Mouse (Mus musculus): ENCODE results near the gene Mettl8. TPM values are rescaled to one million over a fixed set of nuclear protein-coding genes. Genes with fewer than 3 reads are reported as not detected.
A peak's percentile ranks its signal among the peaks of the same experiment; 100 is the strongest.

The Mettl8 gene
- polyA plus RNA-seq, 1 experiment from 2014 or later, result 18.1 TPM

- Histone ChIP-seq H3K36me3 (replicated peaks) (no peaks in the 10 kb centered on the region), H3K4me2 (no peak overlapping the region), H3K9ac (no peak overlapping the region), H3K27ac (no peak overlapping the region), H3K4me3 (replicated peaks) (no peak overlapping the region), H3K9me3 (no peaks in the 10 kb centered on the region), H3K4me1 (no peaks in the 10 kb centered on the region), H3K27me3 (no peaks in the 10 kb centered on the region)
- WGBS, result 85% methylated on average over 2 of the region's 2 CpGs
- ATAC-seq (ENCODE audit: low FRiP score), result no peak
These were observed 56.6 kb downstream of the Mettl8 start for GRCm38 (mm10) chr2:70998771-70999170.

DNA sequence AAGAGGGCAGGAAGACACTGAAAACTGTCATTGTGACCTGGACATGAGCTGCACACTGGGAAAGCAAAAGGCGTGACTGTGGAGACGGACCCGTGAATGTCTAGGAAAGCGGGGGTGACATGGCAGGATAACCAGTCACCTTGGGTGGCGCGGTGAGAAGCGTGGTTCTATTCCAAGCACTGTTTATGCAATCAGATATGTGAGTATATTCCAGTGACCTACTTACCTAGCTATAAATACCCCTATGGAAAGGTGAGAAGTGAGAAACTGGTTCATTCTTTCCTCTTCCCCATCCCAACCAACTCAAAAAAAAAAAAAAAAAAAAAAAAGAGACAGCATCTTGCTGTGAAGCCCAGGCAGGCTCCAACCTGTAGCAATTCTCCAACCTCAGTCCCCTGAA lies 58.9 kb downstream of the Mettl8 start:
- H3K4me2 ChIP-seq, result no peak overlapping the region
- H3K4me3 ChIP-seq (replicated peaks), result no peak overlapping the region
- no peaks in the 10 kb centered on the region for H3K36me3 ChIP-seq (replicated peaks)
- H3K27me3 ChIP-seq, result no peaks in the 10 kb centered on the region
- H3K9me3 ChIP-seq, result no peaks in the 10 kb centered on the region
- no peak overlapping the region for H3K9ac ChIP-seq
- H3K27ac ChIP-seq, result no peak overlapping the region
- H3K4me1 ChIP-seq, result no peaks in the 10 kb centered on the region
- 90% methylated on average over 7 of the region's 7 CpGs for WGBS
- no peak for ATAC-seq (ENCODE audit: low FRiP score)

DNA sequence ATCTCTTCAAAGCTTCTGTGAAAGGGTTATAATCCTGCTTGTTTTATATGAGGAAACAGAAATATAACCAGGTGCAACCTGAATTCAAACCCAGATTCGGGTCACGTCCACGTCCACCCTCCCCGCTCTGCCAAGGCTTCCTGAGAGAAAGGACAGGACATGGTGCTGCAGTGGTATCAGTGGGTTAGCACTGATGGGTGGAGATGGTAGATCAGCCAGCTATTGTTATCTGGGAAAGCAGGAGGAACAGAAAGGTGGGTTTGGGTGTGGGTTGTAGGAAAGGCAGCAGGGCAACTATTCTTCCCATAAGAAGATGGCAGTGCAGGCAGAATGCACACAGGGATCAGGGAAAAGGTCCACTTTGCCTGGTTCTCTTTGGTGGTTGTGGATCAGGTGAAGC lies 59.5 kb downstream of the Mettl8 start:
- 98% methylated on average over 4 of the region's 4 CpGs for WGBS
- Histone ChIP-seq H3K4me3 (replicated peaks) (no peak overlapping the region), H3K36me3 (replicated peaks) (no peaks in the 10 kb centered on the region)

GRCm38 (mm10) chr2:70993740-70994139 lies 61.6 kb downstream of the Mettl8 start:
- WGBS, result 88% methylated on average over 3 of the region's 3 CpGs
- Histone ChIP-seq H3K4me2 (no peak overlapping the region), H3K4me3 (replicated peaks) (no peak overlapping the region), H3K9me3 (no peaks in the 10 kb centered on the region), H3K9ac (no peak overlapping the region), H3K27me3 (no peaks in the 10 kb centered on the region), H3K36me3 (replicated peaks) (no peaks in the 10 kb centered on the region), H3K27ac (no peak overlapping the region), H3K4me1 (peaks cover 17% of the 10 kb centered on the region)
- ATAC-seq (ENCODE audit: low FRiP score), result no peak

More for the DNA sequence above, 59.5 kb downstream of the Mettl8 start:
- no peak overlapping the region for H3K27ac ChIP-seq
- no peak for ATAC-seq (ENCODE audit: low FRiP score)
- no peaks in the 10 kb centered on the region for H3K9me3 ChIP-seq
- no peaks in the 10 kb centered on the region for H3K27me3 ChIP-seq
- H3K4me1 ChIP-seq, result no peaks in the 10 kb centered on the region
- H3K9ac ChIP-seq, result no peak overlapping the region
- no peak overlapping the region for H3K4me2 ChIP-seq

DNA sequence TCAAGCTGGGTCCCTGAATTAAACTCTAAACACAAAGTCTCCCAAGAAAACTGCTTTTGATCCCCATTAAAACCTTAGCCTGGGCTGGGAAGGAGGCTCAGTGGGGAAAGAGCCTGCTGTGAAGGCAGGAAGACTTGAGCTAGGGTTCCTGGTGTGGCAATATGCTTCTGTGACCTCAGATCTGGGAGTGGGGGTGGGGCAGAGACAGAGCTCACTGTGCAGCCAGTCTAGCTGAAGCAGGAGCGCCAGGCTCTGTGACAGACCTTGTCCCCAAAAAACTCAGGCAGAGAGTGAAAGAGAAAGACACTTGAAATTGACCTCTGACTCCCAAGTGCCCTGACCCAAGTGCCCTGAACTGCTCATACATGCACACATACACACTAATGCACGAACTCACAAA lies 62.7 kb downstream of the Mettl8 start:
- no peak overlapping the region for H3K4me2 ChIP-seq
- H3K27me3 ChIP-seq, result no peaks in the 10 kb centered on the region
- WGBS, result 76% methylated on average over 2 of the region's 2 CpGs
- ATAC-seq (ENCODE audit: low FRiP score), result no peak
- H3K9ac ChIP-seq, result no peak overlapping the region
- H3K36me3 ChIP-seq (replicated peaks), result no peaks in the 10 kb centered on the region
- peaks cover 17% of the 10 kb centered on the region for H3K4me1 ChIP-seq
- no peaks in the 10 kb centered on the region for H3K9me3 ChIP-seq
- H3K27ac ChIP-seq, result no peak overlapping the region
- no peak overlapping the region for H3K4me3 ChIP-seq (replicated peaks)

GRCm38 (mm10) chr2:70990196-70990595 lies 65.2 kb downstream of the Mettl8 start:
- H3K36me3 ChIP-seq (replicated peaks), result no peaks in the 10 kb centered on the region
- no peak for ATAC-seq (ENCODE audit: low FRiP score)
- no peak overlapping the region for H3K4me2 ChIP-seq
- H3K27me3 ChIP-seq, result no peaks in the 10 kb centered on the region
- H3K4me3 ChIP-seq (replicated peaks), result no peak overlapping the region
- H3K27ac ChIP-seq, result peak overlapping the region; percentile 53
- H3K9me3 ChIP-seq, result no peaks in the 10 kb centered on the region
- H3K4me1 ChIP-seq, result peaks cover 17% of the 10 kb centered on the region
- 43% methylated on average over 4 of the region's 4 CpGs for WGBS
- no peak overlapping the region for H3K9ac ChIP-seq

DNA sequence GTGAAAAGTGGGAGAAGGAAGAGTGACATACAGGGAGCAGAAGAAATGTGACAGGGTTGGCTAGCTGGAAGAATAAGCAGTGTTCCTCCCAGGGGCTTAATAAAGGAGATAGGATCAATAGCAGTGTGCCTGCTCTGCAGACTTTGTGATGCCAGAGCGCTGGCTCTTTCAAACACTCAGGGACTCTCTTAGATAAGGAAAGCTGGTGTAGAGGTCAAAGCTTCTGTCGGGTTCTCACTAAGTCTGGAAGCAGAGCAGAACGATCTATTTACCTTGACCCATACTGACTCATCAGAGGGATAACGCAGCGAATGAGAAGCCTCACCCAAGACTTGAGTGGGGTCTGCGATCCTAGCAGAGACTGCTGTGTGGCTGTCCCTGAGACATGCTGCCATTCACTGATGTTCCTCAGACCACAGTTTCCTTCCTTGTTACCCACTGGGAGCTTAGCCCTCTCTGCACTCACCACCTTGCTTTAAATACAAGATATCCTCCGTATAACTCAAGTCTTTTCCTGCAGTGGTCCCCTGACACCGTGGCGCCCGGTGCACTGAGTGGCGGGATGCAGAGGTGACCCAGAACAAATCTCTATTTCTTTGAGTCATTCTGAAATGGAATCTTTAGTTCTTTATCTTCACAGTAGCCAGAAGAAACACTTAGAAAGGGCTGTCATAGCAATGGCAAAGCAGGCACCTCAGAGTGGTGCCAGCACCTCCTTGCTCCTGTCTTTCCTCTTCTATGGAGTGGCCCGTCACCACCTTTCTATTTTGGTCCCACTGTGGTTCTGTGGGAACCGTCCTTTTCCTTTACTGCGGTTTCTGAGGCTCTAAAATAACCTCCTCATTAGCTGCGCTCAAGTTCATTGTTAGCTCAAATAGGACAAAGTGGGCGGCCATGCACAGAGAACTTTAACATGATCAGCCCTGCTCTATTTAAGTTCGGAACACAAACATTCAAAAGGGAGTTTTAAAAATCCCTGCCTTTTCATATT lies 65.9 kb downstream of the Mettl8 start:
- peak overlapping the region; percentile 42 for H3K27ac ChIP-seq
- H3K4me2 ChIP-seq, result no peak overlapping the region
- H3K9me3 ChIP-seq, result no peaks in the 10 kb centered on the region
- H3K36me3 ChIP-seq (replicated peaks), result no peaks in the 10 kb centered on the region
- no peak for ATAC-seq (ENCODE audit: low FRiP score)
- peaks cover 17% of the 10 kb centered on the region for H3K4me1 ChIP-seq
- 46% methylated on average over 17 of the region's 17 CpGs for WGBS
- peak overlapping the region; percentile 29; the same call in 1 of the 2 replicates for H3K9ac ChIP-seq
- no peaks in the 10 kb centered on the region for H3K27me3 ChIP-seq
- no peak overlapping the region for H3K4me3 ChIP-seq (replicated peaks)

- Histone ChIP-seq H3K4me2 (no peak overlapping the region), H3K4me3 (replicated peaks) (no peak overlapping the region), H3K4me1 (no peaks in the 10 kb centered on the region), H3K27me3 (no peaks in the 10 kb centered on the region), H3K9me3 (0 out of 2 replicates have a peak, but pooled peaks cover 3% of the 10 kb centered on the region), H3K27ac (no peak overlapping the region), H3K36me3 (replicated peaks) (no peaks in the 10 kb centered on the region), H3K9ac (no peak overlapping the region)
- no peak for ATAC-seq (ENCODE audit: low FRiP score)
- 89% methylated on average over 5 of the region's 5 CpGs for WGBS
These were observed 77.1 kb downstream of the Mettl8 start for GRCm38 (mm10) chr2:70978271-70978670.

GRCm38 (mm10) chr2:70974769-70975168 lies 80.6 kb downstream of the Mettl8 start:
- H3K4me2 ChIP-seq, result no peak overlapping the region
- H3K4me3 ChIP-seq (replicated peaks), result no peak overlapping the region
- H3K9ac ChIP-seq, result no peak overlapping the region
- H3K9me3 ChIP-seq, result no peaks in the 10 kb centered on the region
- no peak for ATAC-seq (ENCODE audit: low FRiP score)
- 94% methylated on average over 6 of the region's 6 CpGs for WGBS
- H3K36me3 ChIP-seq (replicated peaks), result no peaks in the 10 kb centered on the region
- no peaks in the 10 kb centered on the region for H3K4me1 ChIP-seq
- H3K27me3 ChIP-seq, result no peaks in the 10 kb centered on the region
- no peak overlapping the region for H3K27ac ChIP-seq

- H3K27me3 ChIP-seq, result no peaks in the 10 kb centered on the region
- 55% methylated on average over 16 of the region's 16 CpGs for WGBS
- no peak overlapping the region for H3K9ac ChIP-seq
- no peaks in the 10 kb centered on the region for H3K4me1 ChIP-seq
- ATAC-seq (ENCODE audit: low FRiP score), result no peak
- no peak overlapping the region for H3K4me3 ChIP-seq (replicated peaks)
- H3K9me3 ChIP-seq, result no peaks in the 10 kb centered on the region
- H3K27ac ChIP-seq, result peak overlapping the region; percentile 46; the same call in 1 of the 2 replicates
- no peak overlapping the region for H3K4me2 ChIP-seq
- H3K36me3 ChIP-seq (replicated peaks), result no peaks in the 10 kb centered on the region
These were observed 82.4 kb downstream of the Mettl8 start for GRCm38 (mm10) chr2:70972795-70973518.

DNA sequence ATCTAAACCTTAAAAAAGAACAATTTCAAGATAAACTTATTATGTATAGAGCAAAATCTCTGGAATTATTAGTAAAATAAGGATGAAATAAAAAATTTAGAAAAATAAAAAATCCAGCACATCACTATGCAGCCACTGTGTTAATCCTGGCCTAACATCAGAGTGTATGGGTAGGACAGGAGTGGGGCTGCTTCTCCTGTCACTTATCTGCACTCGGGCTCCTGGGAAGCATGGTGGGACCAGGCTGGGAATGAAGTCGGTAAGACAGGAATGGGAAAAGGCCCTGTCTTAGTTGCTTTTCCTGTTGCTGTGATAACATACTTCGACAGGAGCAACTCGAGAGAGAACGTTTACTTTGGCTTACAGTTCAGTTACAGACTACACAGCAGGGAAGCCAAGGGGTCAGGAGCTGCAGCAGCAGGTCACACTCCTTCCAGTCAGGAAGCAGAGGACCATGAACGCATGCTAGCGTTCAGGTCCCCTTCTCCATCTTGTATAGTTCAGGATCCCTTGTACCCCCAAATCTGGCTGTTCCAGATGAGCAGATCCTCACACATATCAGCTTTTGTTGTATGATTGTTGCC lies 85.1 kb downstream of the Mettl8 start:
- no peak overlapping the region for H3K4me3 ChIP-seq (replicated peaks)
- H3K27ac ChIP-seq, result no peak overlapping the region
- H3K27me3 ChIP-seq, result no peaks in the 10 kb centered on the region
- H3K4me2 ChIP-seq, result no peak overlapping the region
- 65% methylated on average over 7 of the region's 7 CpGs for WGBS
- no peaks in the 10 kb centered on the region for H3K36me3 ChIP-seq (replicated peaks)
- H3K4me1 ChIP-seq, result no peaks in the 10 kb centered on the region
- no peak overlapping the region for H3K9ac ChIP-seq
- no peaks in the 10 kb centered on the region for H3K9me3 ChIP-seq
- no peak for ATAC-seq (ENCODE audit: low FRiP score)

DNA sequence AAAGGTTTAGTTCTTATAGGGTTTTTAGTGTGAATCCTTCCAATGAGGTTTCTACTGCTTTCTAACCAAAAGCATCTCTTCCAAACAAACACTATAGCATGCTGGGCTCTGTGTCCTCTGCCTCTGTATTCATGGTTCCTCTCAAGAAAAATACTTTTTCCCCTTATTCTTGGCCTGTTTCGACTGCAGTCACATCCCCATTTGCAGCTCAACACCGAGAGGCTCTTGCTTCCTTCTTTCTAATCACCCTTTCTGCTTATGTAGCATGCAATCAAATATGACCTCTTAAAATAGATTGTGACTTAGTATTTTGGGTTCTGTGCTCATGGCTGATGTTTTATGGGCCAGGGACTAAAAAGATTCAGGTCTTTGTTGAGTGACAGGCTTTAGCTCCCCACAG lies 87.1 kb downstream of the Mettl8 start:
- ATAC-seq (ENCODE audit: low FRiP score), result no peak
- Histone ChIP-seq H3K4me3 (replicated peaks) (no peak overlapping the region), H3K27me3 (no peaks in the 10 kb centered on the region), H3K27ac (no peak overlapping the region), H3K4me1 (no peaks in the 10 kb centered on the region), H3K9me3 (no peaks in the 10 kb centered on the region), H3K4me2 (no peak overlapping the region), H3K36me3 (replicated peaks) (no peaks in the 10 kb centered on the region), H3K9ac (no peak overlapping the region)
- 86% methylated on average over 2 of the region's 2 CpGs for WGBS
